In genomic region chr6:67049695-67050038, GRCm38 (mm10) we compare ENCODE assay signal across 17 mouse cellular contexts. TPM values are rescaled to one million over a fixed set of nuclear protein-coding genes. Genes with fewer than 3 reads are reported as not detected.
DNase-seq lines count a peak whose midpoint lies in the region; ATAC-seq and TF ChIP-seq lines count a peak whose summit lies in the region.
"Had no signal": no experiment of that assay in that cellular context is flagged by ENCODE, and none has a peak within 500 bp of the region (broad histone marks: within the 10 kb centered on the region; RNA-seq: fewer than 3 reads in every experiment).

No protein-coding gene starts in this region.

- H3K9ac ChIP-seq in forebrain, embryonic 11.5 days (ENCODE audit: low read length) = no peak overlapping the region
- no peak overlapping the region for H3K9ac ChIP-seq in lung, postnatal 0 days (replicated peaks; ENCODE audit: low read depth)
- H3K9ac ChIP-seq in embryonic facial prominence, embryonic 14.5 days (ENCODE audit: low read depth, low read length) = no peak overlapping the region
- no peak overlapping the region for H3K9ac ChIP-seq in hindbrain, embryonic 12.5 days
- H3K9ac ChIP-seq: embryonic facial prominence, embryonic 15.5 days; heart, embryonic 12.5 days; limb, embryonic 15.5 days had no signal

- H3K36me3 ChIP-seq in forebrain, embryonic 11.5 days (ENCODE audit: control insufficient read depth, insufficient read depth, low read length) = no peaks in the 10 kb centered on the region
- H3K36me3 ChIP-seq in forebrain, embryonic 10.5 days (replicated peaks) = no peaks in the 10 kb centered on the region
- H3K36me3 ChIP-seq in lung, postnatal 0 days (ENCODE audit: insufficient read depth, low read length) = no peaks in the 10 kb centered on the region
- no peaks in the 10 kb centered on the region for H3K36me3 ChIP-seq in embryonic facial prominence, embryonic 14.5 days (ENCODE audit: control insufficient read depth, insufficient read depth, low read length)
- H3K36me3 ChIP-seq in hindbrain, embryonic 12.5 days = no peaks in the 10 kb centered on the region
- H3K36me3 ChIP-seq: embryonic facial prominence, embryonic 15.5 days; heart, embryonic 12.5 days; limb, embryonic 15.5 days had no signal

- no peak overlapping the region for H3K27ac ChIP-seq in forebrain, embryonic 11.5 days (ENCODE audit: low read depth, low read length)
- no peak overlapping the region for H3K27ac ChIP-seq in forebrain, embryonic 10.5 days
- peak overlapping the region; percentile 2; the same call in 1 of the 2 replicates for H3K27ac ChIP-seq in lung, postnatal 0 days (ENCODE audit: low read length)
- H3K27ac ChIP-seq in embryonic facial prominence, embryonic 14.5 days (replicated peaks; ENCODE audit: low read depth, low read length) = no peak overlapping the region
- peak overlapping the region; percentile 23; the same call in 1 of the 2 replicates for H3K27ac ChIP-seq in hindbrain, embryonic 12.5 days
- H3K27ac ChIP-seq: embryonic facial prominence, embryonic 15.5 days; limb, embryonic 15.5 days had no signal

- intact Hi-C loops in heart, postnatal 14 days (cut with DNase I) = no loop called here

- H3K4me2 ChIP-seq in forebrain, embryonic 11.5 days (ENCODE audit: low read depth, low read length, severe bottlenecking) = no peak overlapping the region
- no peak overlapping the region for H3K4me2 ChIP-seq in lung, postnatal 0 days (replicated peaks; ENCODE audit: low read depth, low read length)
- H3K4me2 ChIP-seq in embryonic facial prominence, embryonic 14.5 days (ENCODE audit: low read depth, low read length) = no peak overlapping the region
- no peak overlapping the region for H3K4me2 ChIP-seq in hindbrain, embryonic 12.5 days (replicated peaks)
- H3K4me2 ChIP-seq: embryonic facial prominence, embryonic 15.5 days; heart, embryonic 12.5 days; limb, embryonic 15.5 days had no signal

- no peaks in the 10 kb centered on the region for H3K27me3 ChIP-seq in forebrain, embryonic 11.5 days (ENCODE audit: control insufficient read depth, insufficient read depth, low read length)
- H3K27me3 ChIP-seq in forebrain, embryonic 10.5 days (ENCODE audit: poor library complexity, severe bottlenecking) = no peaks in the 10 kb centered on the region
- H3K27me3 ChIP-seq in lung, postnatal 0 days (replicated peaks; ENCODE audit: insufficient read depth, low read length) = no peaks in the 10 kb centered on the region
- H3K27me3 ChIP-seq in embryonic facial prominence, embryonic 14.5 days (replicated peaks; ENCODE audit: control insufficient read depth, insufficient read depth, low read length) = no peaks in the 10 kb centered on the region
- no peaks in the 10 kb centered on the region for H3K27me3 ChIP-seq in hindbrain, embryonic 12.5 days
- H3K27me3 ChIP-seq: CH12.LX; embryonic facial prominence, embryonic 15.5 days; heart, embryonic 12.5 days; limb, embryonic 15.5 days; Patski had no signal

- TF ChIP-seq CTCF in lung, postnatal 0 days (IDR thresholded peaks at IDR 0.05) = no peak
- no peak for TF ChIP-seq CTCF in lung, adult 2 months (IDR thresholded peaks at IDR 0.05; ENCODE audit: insufficient read depth, low read length)

- 60% methylated on average over 2 of the region's 2 CpGs for WGBS in forebrain, embryonic 11.5 days
- WGBS in forebrain, embryonic 10.5 days = 68% methylated on average over 2 of the region's 2 CpGs
- 45% methylated on average over 2 of the region's 2 CpGs for WGBS in lung, postnatal 0 days
- 66% methylated on average over 2 of the region's 2 CpGs for WGBS in lung, adult 2 months
- 24% methylated on average over 2 of the region's 2 CpGs for WGBS in embryonic facial prominence, embryonic 14.5 days
- WGBS in hindbrain, embryonic 12.5 days = 39% methylated on average over 2 of the region's 2 CpGs

- TF ChIP-seq EP300 in lung, postnatal 0 days (IDR thresholded peaks at IDR 0.05) = no peak

- no peak overlapping the region for H3K4me3 ChIP-seq in forebrain, embryonic 11.5 days (ENCODE audit: low read depth, low read length)
- H3K4me3 ChIP-seq in forebrain, embryonic 10.5 days = no peak overlapping the region
- H3K4me3 ChIP-seq in lung, postnatal 0 days (ENCODE audit: low read depth, low read length) = no peak overlapping the region
- no peak overlapping the region for H3K4me3 ChIP-seq in lung, adult 2 months (replicated peaks; ENCODE audit: extremely low read depth, low read depth, low read length)
- H3K4me3 ChIP-seq in embryonic facial prominence, embryonic 14.5 days (ENCODE audit: low read depth, low read length) = no peak overlapping the region
- no peak overlapping the region for H3K4me3 ChIP-seq in hindbrain, embryonic 12.5 days
- H3K4me3 ChIP-seq: embryonic facial prominence, embryonic 15.5 days; heart, embryonic 12.5 days; limb, embryonic 15.5 days had no signal

- 0 out of 2 replicates have a peak, but pooled peaks cover 3% of the 10 kb centered on the region for H3K4me1 ChIP-seq in forebrain, embryonic 11.5 days (replicated peaks; ENCODE audit: control insufficient read depth, insufficient read depth, low read length)
- peaks cover 12% of the 10 kb centered on the region for H3K4me1 ChIP-seq in forebrain, embryonic 10.5 days
- no peaks in the 10 kb centered on the region for H3K4me1 ChIP-seq in lung, postnatal 0 days (ENCODE audit: insufficient read depth, low read depth, low read length)
- H3K4me1 ChIP-seq in lung, adult 2 months (ENCODE audit: control insufficient read depth, insufficient read depth, low read length) = no peaks in the 10 kb centered on the region; the same call in 1 of the 2 replicates
- no peaks in the 10 kb centered on the region for H3K4me1 ChIP-seq in embryonic facial prominence, embryonic 14.5 days (ENCODE audit: control insufficient read depth, insufficient read depth, low read length)
- peaks cover 9% of the 10 kb centered on the region; the same call in 1 of the 2 replicates for H3K4me1 ChIP-seq in hindbrain, embryonic 12.5 days

- no peak for TF ChIP-seq POLR2A in lung, adult 2 months (IDR thresholded peaks at IDR 0.05; ENCODE audit: borderline replicate concordance, extremely low read depth, low read depth, low read length)

- peak; percentile 56; the same call in 1 of the 2 replicates for ATAC-seq in forebrain, embryonic 11.5 days (replicated peaks; ENCODE audit: low FRiP score)
- peak; percentile 28; the same call in 1 of the 2 replicates for ATAC-seq in lung, postnatal 0 days
- ATAC-seq in embryonic facial prominence, embryonic 14.5 days (ENCODE audit: low read depth) = peak; percentile 61; the same call in 1 of the 2 replicates
- ATAC-seq in hindbrain, embryonic 12.5 days (ENCODE audit: low FRiP score) = no peak
- ATAC-seq: Patski had no signal

- no peak for DNase-seq in forebrain, embryonic 11.5 days (ENCODE audit: low spot score)
- no peak for DNase-seq in forebrain, embryonic 10.5 days (ENCODE audit: extremely low spot score, low spot score)
- DNase-seq in lung, postnatal 0 days (ENCODE audit: low spot score) = no peak
- no peak for DNase-seq in lung, adult 2 months
- DNase-seq in embryonic facial prominence, embryonic 14.5 days (ENCODE audit: low spot score) = no peak
- no peak for DNase-seq in ovary, postnatal 10 days (ENCODE audit: low spot score)
- DNase-seq in heart, postnatal 14 days = no peak
- DNase-seq: cerebellum, adult 9-11 months; heart, postnatal 4 days; kidney, adult 18-20 months; kidney, postnatal 25 days had no signal

- H3K9me3 ChIP-seq in forebrain, embryonic 11.5 days (ENCODE audit: control insufficient read depth, low read length) = no peaks in the 10 kb centered on the region
- H3K9me3 ChIP-seq in forebrain, embryonic 10.5 days = no peaks in the 10 kb centered on the region
- H3K9me3 ChIP-seq in lung, postnatal 0 days (ENCODE audit: low read length) = no peaks in the 10 kb centered on the region
- no peaks in the 10 kb centered on the region for H3K9me3 ChIP-seq in embryonic facial prominence, embryonic 14.5 days (ENCODE audit: control insufficient read depth, low read length)
- H3K9me3 ChIP-seq in hindbrain, embryonic 12.5 days (replicated peaks) = no peaks in the 10 kb centered on the region
- H3K9me3 ChIP-seq: embryonic facial prominence, embryonic 15.5 days; heart, embryonic 12.5 days; limb, embryonic 15.5 days had no signal

RNA-seq across cellular contexts. Expression of gene Gadd45a, which starts 12.4 kb away (rescaled TPM):
- 19.7 and 23.2 TPM in 2 replicates for polyA plus RNA-seq in forebrain, embryonic 11.5 days (2014; fragmentation: Nextera tagmentation; extraction: Ambion mirVana)
- polyA plus RNA-seq in forebrain, embryonic 10.5 days (2016; fragmentation: Nextera tagmentation; extraction: Ambion mirVana) = 21.6 and 22.9 TPM in 2 replicates
- 34.7 and 35.7 TPM in 2 replicates for polyA plus RNA-seq in lung, postnatal 0 days (2015; fragmentation: Nextera tagmentation; extraction: Ambion mirVana)
- 31.0 and 32.7 TPM in 2 replicates for polyA plus RNA-seq in lung, adult 2 months (2012; rRNA removed)
- 9.9 and 12.7 TPM in 2 replicates for polyA plus RNA-seq in embryonic facial prominence, embryonic 14.5 days (2014; fragmentation: Nextera tagmentation; extraction: Ambion mirVana)
- 25.0 and 30.3 TPM in 2 replicates for polyA plus RNA-seq in hindbrain, embryonic 12.5 days (2016; fragmentation: Nextera tagmentation; extraction: Ambion mirVana)
- 10 to 100 TPM; 19.6 to 22.3 TPM for total RNA-seq in heart, postnatal 14 days (2021)

Comparison
In these comparisons a context has a peak if more than half of its experiments do, and no peak if none do; other contexts are left out.
1. H3K27ac ChIP-seq: peak in lung, postnatal 0 days (single experiment) and hindbrain, embryonic 12.5 days (single experiment); none in forebrain, embryonic 11.5 days (single experiment), forebrain, embryonic 10.5 days (single experiment) and embryonic facial prominence, embryonic 14.5 days (single experiment).